Mouse (Mus musculus) spleen, adult 2 months (tissue): ENCODE data around the gene Depp1. TPM values are rescaled to one million over a fixed set of nuclear protein-coding genes. Genes with fewer than 3 reads are reported as not detected.
A peak's percentile ranks its signal among the peaks of the same experiment; 100 is the strongest.

ENCODE experiments used
- DNase-seq, 2 experiments: peaks; one replicate each; pipeline versions ENCODE4 v3.0.0 to v3.0.0-alpha.2; 2012 to 2021; ENCODE audit warnings: low spot score in 2 of 2, low read depth in 1 of 2
- H3K27ac ChIP-seq: fragments of 200-500 bp; 2 replicates; pipeline ENCODE4 v1.5.1; 2012; ENCODE audit warnings: low read length, inconsistent platforms; ENCODE audit not compliant: insufficient read depth
- H3K27me3 ChIP-seq: fragments of 200-500 bp; 2 replicates; pipeline ENCODE4 v1.6.1; 2012; ENCODE audit warnings: mild to moderate bottlenecking, moderate library complexity, low read length, inconsistent platforms; ENCODE audit not compliant: control insufficient read depth, insufficient read depth
- H3K36me3 ChIP-seq: fragments of 200-500 bp; 2 replicates; pipeline ENCODE4 v1.6.1; 2012; ENCODE audit warnings: mild to moderate bottlenecking, low read length, inconsistent platforms; ENCODE audit not compliant: control insufficient read depth, insufficient read depth
- H3K4me1 ChIP-seq: fragments of 200-500 bp; 2 replicates; pipeline ENCODE4 v1.6.1; 2011; ENCODE audit warnings: inconsistent platforms; ENCODE audit not compliant: control insufficient read depth, insufficient read depth, insufficient read length
- H3K4me3 ChIP-seq: fragments of 200-500 bp; 2 replicates; pipeline ENCODE4 v1.5.1; 2011; ENCODE audit warnings: mild to moderate bottlenecking, inconsistent platforms; ENCODE audit not compliant: insufficient read depth, insufficient read length; ENCODE audit errors: extremely low read depth
- CTCF ChIP-seq: fragments of 200-500 bp; IDR thresholded peaks from 2 replicates; pipeline ENCODE4 v1.5.1; 2011; ENCODE audit warnings: mild to moderate bottlenecking, inconsistent platforms; ENCODE audit not compliant: insufficient read depth, insufficient read length, insufficient replicate concordance; ENCODE audit errors: extremely low read depth
- POLR2A ChIP-seq: fragments of 200-500 bp; IDR thresholded peaks from 2 replicates; pipeline ENCODE4 v1.6.1; 2011; ENCODE audit warnings: low read depth, low read length, inconsistent platforms
- WGBS: fragments of 180-500 bp; shearing (Covaris S2); methylation state at CpG from one replicate; pipeline ENCODE4 v1.1.7; 2018; 5-methylcytosine and 5-hydroxymethylcytosine counted together
- polyA plus RNA-seq: library from polyadenylated mRNA; depleted of rRNA; stranded (reverse); fragments of >200 nt; gene quantifications from 2 replicates; pipeline ENCODE4 v1.2.3, GENCODE M21; 2012

The Depp1 gene
- polyA plus RNA-seq, 1 experiment = 2.6 TPM

DNA sequence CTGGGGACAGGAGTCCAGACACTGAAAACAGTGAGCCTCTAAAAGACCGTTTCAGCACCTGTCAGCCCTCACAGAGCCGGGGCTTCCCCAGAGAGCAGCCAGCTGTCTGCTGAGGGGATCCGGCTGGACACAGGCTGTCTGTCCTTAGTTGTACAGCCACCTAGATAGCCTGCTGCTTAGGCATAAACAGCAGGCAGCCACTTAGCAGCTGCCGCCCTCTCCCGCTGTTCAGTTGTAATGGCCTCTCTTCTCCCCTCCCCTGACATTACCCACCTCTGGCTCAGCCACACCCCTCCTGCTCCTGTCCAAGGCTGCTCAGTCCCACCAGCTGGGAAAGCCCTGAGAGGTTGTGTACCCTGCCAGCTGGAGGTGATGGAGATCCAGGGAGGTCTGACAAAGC is 20.6 kb downstream of the Depp1 start:
- no peak overlapping the region for H3K27ac ChIP-seq
- TF ChIP-seq CTCF = no peak
- H3K27me3 ChIP-seq = no peaks in the 10 kb centered on the region
- peak overlapping the region; percentile 9; the same call in 1 of the 2 replicates for H3K4me3 ChIP-seq
- H3K4me1 ChIP-seq = peaks cover 26% of the 10 kb centered on the region
- no peaks in the 10 kb centered on the region for H3K36me3 ChIP-seq
- no peak for DNase-seq
- WGBS = 41% methylated on average over 5 of the region's 5 CpGs

DNA sequence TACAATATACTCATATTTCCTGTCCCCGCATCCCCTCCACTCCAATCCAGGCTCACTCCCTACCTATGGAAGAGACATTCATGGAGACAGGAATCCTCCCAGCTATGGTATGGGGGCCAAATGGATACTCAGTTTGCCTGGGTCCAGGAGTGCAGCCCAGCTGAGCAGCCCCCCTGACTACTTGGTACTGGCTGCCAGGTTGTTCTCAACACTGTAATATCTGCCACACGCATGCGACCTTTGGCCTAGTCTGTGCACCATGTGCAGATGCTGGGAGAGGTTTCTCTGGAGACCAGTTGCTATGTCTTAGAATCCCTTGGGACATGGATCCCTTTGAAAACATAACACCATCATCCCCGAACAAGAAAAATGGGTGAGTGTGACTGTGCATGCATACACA is 21.4 kb downstream of the Depp1 start:
- peaks cover 29% of the 10 kb centered on the region for H3K4me1 ChIP-seq
- H3K27ac ChIP-seq = no peak overlapping the region
- DNase-seq = no peak
- TF ChIP-seq POLR2A (no peak), CTCF (no peak)
- 84% methylated on average over 4 of the region's 4 CpGs for WGBS
- H3K4me3 ChIP-seq = no peak overlapping the region
- H3K36me3 ChIP-seq = no peaks in the 10 kb centered on the region
- no peaks in the 10 kb centered on the region for H3K27me3 ChIP-seq

DNA sequence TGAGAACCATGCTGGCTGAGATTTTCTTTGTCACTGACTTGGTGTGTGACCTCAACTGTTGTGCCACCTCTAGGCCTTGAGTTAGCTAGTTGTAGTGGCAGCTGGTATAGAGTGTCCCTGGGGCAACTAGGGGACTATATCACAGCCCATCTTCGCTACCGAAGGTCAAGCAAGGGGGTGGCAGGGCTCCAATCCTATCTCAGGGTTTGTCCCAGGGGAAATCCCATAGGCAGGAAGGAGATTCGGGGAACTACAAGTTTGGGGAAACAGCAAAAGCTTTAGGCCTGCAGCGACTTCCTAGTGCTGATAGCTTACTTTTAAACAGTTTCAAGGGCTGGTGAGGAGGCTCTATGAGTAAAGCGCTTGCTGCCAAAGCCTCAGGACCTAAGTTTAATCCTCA is 21.9 kb downstream of the Depp1 start:
- peaks cover 33% of the 10 kb centered on the region for H3K4me1 ChIP-seq
- H3K4me3 ChIP-seq = peak overlapping the region; percentile 43
- H3K36me3 ChIP-seq = no peaks in the 10 kb centered on the region
- 0 out of 2 replicates have a peak overlapping the region, but pooled peaks have one; percentile 9 for H3K27ac ChIP-seq
- 60% methylated on average over 5 of the region's 5 CpGs for WGBS
- no peak for DNase-seq
- H3K27me3 ChIP-seq = no peaks in the 10 kb centered on the region
- TF ChIP-seq POLR2A (no peak), CTCF (no peak)

DNA sequence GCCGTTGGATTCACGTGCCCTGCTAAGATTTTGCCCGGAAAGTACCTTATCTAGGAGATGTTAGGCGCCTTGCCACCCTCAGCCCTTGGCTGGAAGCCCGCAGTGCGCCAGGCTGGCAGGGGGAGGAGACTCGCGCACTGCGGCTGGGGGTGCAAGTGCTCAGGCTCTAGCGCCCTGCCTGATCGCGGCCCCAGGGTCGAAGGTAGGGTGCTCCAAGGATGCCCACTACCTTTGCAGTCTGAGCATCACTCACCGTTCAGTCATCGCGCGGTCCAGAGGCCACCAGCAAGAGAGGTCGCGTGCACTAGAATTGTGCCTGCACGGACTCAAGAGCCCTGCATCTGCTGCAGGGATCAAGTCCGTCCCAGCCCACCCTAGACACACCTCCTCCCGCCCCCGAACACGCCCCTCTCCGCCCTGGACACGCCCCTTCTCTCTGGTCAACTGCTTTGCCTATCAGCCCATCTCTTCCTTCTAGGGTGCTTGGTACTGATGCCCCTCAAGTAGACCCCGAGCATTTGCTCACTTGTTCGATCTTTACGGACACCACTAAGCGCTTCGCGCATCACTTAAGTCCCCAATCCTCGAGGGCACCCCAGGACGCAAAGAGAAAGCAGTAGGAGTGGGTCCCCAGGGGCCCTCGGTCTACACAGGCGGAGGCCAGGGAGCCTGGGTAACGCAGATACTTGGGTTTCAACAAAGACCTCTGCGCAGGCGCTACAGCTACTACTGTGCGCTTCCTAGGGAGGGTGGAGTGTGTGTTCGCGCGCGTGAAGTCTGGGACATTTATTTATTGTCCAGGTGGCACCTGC is 23.3 kb downstream of the Depp1 start, which contains the start of gene Rassf4:
Gene Rassf4 (minus strand): TSS at position 482 of the 812 bp plus-strand sequence.
- Histone ChIP-seq H3K36me3 (no peaks in the 10 kb centered on the region), H3K27ac (peak within 1 kb of the TSS; percentile 90), H3K4me3 (peak within 1 kb of the TSS; percentile 74), H3K27me3 (no peaks in the 10 kb centered on the region), H3K4me1 (peaks cover 37% of the 10 kb centered on the region)
- under 1% methylated on average over 44 of the region's 44 CpGs for WGBS
- no peak; the same call in 1 of the 2 replicates for TF ChIP-seq POLR2A
- TF ChIP-seq CTCF = no peak
- DNase-seq = peak; percentile 77 to 90

DNA sequence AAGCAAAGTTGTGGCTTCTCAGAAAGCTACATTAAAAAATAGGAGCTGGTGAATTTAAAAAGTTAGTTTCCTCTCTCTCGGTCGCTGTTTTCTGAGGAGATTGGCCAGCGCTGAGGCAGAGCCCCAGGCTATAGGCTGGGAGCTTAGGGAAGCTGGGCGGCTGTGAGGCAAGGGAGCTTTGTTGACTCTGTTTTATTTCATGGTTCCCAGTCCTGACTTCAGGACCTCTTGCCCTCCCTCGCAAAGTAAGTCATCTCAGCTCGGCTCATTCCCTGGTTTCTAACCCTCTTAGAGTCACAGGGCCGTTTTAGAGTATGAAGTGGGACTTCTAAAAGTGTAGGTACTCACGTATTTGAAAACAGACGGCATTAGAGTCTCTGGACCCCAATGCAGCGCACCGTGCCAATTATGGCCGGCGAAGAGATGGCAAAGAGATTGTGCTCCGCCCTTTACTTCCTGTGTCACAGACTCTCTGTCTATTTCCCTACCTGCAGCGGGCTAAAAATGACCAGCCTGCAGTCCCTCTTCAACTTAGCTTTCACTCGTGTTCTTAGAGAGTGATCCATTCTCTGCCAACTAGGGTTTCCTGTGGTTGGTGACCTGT is 24.0 kb downstream of the Depp1 start:
- TF ChIP-seq POLR2A = no peak
- TF ChIP-seq CTCF = no peak

DNA sequence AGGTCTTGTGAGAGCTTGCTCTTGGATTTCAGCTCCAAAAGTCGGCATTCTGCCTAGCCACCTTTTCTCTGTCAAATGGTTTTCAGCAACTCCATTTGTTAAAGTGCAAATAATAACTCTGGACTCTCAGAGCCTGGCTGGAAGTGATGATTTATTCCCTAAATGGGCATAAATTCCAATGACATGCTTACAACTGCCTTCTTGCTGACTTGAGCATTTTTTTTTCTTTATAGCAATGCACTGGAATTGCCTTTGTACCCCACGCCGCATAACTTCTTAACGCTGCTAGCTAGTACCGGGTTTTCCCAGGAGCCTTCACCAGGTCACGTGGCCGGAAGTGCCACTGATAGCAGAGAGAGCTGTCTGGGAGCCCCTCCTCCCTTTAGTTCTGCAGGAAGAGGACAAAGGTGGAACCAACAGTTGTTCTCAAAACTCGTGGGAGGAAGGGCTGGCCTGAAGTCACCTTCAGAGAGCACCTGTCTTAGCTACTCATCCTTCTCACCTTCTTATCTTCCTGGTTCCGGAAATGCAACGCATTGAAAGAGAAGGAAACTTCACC is 26.0 kb downstream of the Depp1 start:
- WGBS = 68% methylated on average over 10 of the region's 10 CpGs
- DNase-seq = peak in 1 of 2 experiments; percentile 52
- Histone ChIP-seq H3K27me3 (no peaks in the 10 kb centered on the region), H3K27ac (peak overlapping the region; percentile 31; the same call in 1 of the 2 replicates), H3K4me1 (peaks cover 46% of the 10 kb centered on the region; the same call in 1 of the 2 replicates), H3K36me3 (no peaks in the 10 kb centered on the region), H3K4me3 (no peak overlapping the region)
- no peak for TF ChIP-seq CTCF

More for the DNA sequence above, 24.0 kb downstream of the Depp1 start:
- 13% methylated on average over 16 of the region's 16 CpGs for WGBS
- Histone ChIP-seq H3K4me1 (peaks cover 40% of the 10 kb centered on the region), H3K4me3 (peak overlapping the region; percentile 74), H3K27ac (peak overlapping the region; percentile 90), H3K27me3 (no peaks in the 10 kb centered on the region), H3K36me3 (no peaks in the 10 kb centered on the region)
- DNase-seq = peak in 1 of 2 experiments; percentile 47

DNA sequence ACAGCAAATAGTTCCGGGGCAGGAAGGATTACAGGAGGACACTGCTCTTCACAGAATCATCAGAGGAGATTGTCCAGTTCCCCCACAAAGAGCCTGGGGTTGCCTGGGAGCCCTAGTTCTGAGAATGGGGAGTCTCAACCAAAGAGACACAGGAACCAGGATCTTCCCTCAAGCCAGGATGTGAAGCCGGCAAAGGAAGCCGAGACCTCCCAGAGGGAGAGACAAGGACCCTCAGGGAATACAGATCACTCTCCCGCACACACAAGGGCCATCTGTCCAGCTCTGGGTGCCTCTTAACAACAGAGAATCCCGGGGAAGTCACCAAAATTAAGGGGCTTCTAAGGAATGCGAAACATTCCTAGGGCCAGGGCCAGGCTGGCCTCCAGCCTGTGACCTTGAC is 26.9 kb downstream of the Depp1 start:
- H3K36me3 ChIP-seq = no peaks in the 10 kb centered on the region
- H3K4me3 ChIP-seq = no peak overlapping the region
- DNase-seq = no peak
- TF ChIP-seq CTCF (no peak), POLR2A (no peak)
- H3K27me3 ChIP-seq = no peaks in the 10 kb centered on the region
- WGBS = 90% methylated on average over 6 of the region's 6 CpGs
- H3K27ac ChIP-seq = no peak overlapping the region
- peaks cover 48% of the 10 kb centered on the region; the same call in 1 of the 2 replicates for H3K4me1 ChIP-seq
